Mouse (Mus musculus): ENCODE results near the gene Spast.

GRCm38 (mm10) chr17:74318721-74319120 is 20.1 kb upstream of the Spast start:
- TF ChIP-seq CTCF (IDR thresholded peaks at IDR 0.05; ENCODE audit: low read depth, low read length) (no peak), POLR2A (IDR thresholded peaks at IDR 0.05; ENCODE audit: extremely low read depth, insufficient read depth, low read length) (no peak)

All from liver, adult 2 months (tissue).